Mouse (Mus musculus) brown adipose tissue, adult 24 weeks (tissue): ENCODE data around the gene Asic4. TPM values are rescaled to one million over a fixed set of nuclear protein-coding genes. Genes with fewer than 3 reads are reported as not detected.

ENCODE experiments used
- H3K27ac ChIP-seq: fragments of 200-500 bp; replicated peaks from 2 replicates; pipeline ENCODE4 v1.5.1; 2012; ENCODE audit warnings: low read depth, mild to moderate bottlenecking, low read length
- H3K4me1 ChIP-seq: fragments of 200-500 bp; 2 replicates; pipeline ENCODE4 v1.6.1; 2012; ENCODE audit warnings: low read length, mixed read lengths; ENCODE audit not compliant: control insufficient read depth, insufficient read depth, insufficient read length
- H3K4me3 ChIP-seq: fragments of 200-500 bp; 2 replicates; pipeline ENCODE4 v1.5.1; 2012; ENCODE audit warnings: low read depth, mild to moderate bottlenecking, low read length, moderate library complexity; ENCODE audit not compliant: insufficient read depth
- polyA plus RNA-seq: library from polyadenylated mRNA; stranded (reverse); fragments of >200 nt; gene quantifications from 2 replicates; pipeline ENCODE4 v1.2.4, GENCODE M21; 2012; ENCODE audit not compliant: missing spikeins, insufficient read depth, insufficient read length

The Asic4 gene
- polyA plus RNA-seq, 1 experiment = not detected

DNA sequence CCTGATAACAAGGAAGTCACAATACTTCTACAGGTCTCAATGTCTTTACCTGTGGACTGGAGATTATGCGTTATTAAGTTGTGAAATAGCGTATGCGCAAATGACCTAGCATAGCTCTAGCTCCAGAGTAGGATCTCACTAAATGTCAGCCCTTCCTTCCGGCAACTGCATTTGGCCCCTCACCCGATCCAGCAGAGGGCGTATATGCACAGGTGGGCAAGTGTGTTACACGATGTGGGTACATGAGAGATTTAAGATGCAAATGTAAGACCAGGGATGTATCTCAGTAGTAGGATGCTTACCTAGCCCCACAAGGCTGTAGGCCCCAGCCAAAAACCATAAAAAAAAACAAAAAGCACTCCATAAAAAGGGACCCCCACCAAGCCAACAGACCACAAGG, 49.2 kb downstream of the Asic4 start:
- Histone ChIP-seq H3K4me1 (no peaks in the 10 kb centered on the region), H3K4me3 (no peak overlapping the region), H3K27ac (no peak overlapping the region)

- Histone ChIP-seq H3K4me1 (no peaks in the 10 kb centered on the region), H3K4me3 (no peak overlapping the region), H3K27ac (no peak overlapping the region)
Observed at GRCm38 (mm10) chr1:75501905-75502304, 51.7 kb downstream of the Asic4 start.

GRCm38 (mm10) chr1:75502945-75503650, 52.9 kb downstream of the Asic4 start:
- H3K27ac ChIP-seq = no peak overlapping the region
- no peaks in the 10 kb centered on the region for H3K4me1 ChIP-seq
- H3K4me3 ChIP-seq = no peak overlapping the region

- Histone ChIP-seq H3K4me1 (no peaks in the 10 kb centered on the region), H3K27ac (no peak overlapping the region), H3K4me3 (no peak overlapping the region)
Observed at GRCm38 (mm10) chr1:75503651-75503980, 53.4 kb downstream of the Asic4 start.

DNA sequence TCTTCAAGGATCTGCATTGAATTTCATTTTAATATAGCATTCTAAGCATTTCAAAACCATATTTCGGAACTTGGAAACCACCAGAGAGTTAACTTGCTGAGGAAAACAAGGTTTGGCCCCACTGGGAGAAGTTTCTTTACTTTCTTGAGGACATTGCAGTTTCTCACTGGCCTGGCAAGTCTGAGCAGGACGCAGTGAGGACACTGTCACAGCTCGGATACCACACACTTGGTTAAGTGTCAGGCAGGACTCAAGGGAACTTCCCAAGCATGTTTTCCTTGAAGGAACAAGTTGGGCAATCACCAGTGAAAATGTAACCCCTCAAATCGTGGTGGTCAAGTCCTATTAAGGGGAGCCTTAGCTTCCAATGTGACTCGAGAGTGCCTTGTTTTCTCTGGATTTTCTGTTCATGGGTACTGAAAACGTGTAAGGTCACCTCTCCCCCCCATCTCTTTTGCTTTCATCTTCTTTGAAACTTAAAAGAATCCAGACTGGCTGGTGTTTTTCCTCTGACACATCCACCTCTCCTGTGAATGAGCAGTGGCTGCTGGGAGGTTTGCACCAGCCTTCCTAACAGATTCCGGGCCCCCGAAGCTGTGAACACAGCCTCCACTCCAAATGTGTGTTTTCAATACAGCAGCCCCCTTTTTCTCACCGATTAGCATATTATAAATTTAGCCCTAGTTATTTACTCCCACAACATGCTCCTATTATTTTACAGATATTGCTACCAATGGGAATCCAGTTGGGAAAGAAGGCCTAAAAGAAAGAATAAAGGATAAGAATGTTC, 54.2 kb downstream of the Asic4 start:
- H3K4me3 ChIP-seq = no peak overlapping the region
- H3K27ac ChIP-seq = no peak overlapping the region
- H3K4me1 ChIP-seq = no peaks in the 10 kb centered on the region

- H3K4me3 ChIP-seq = peak overlapping the region; percentile 55
- H3K27ac ChIP-seq = no peak overlapping the region
- H3K4me1 ChIP-seq = no peaks in the 10 kb centered on the region
Observed at GRCm38 (mm10) chr1:75505159-75505955, 55.1 kb downstream of the Asic4 start.

- Histone ChIP-seq H3K27ac (no peak within 1 kb of the TSS), H3K4me1 (no peaks in the 10 kb centered on the region), H3K4me3 (peak within 1 kb of the TSS; percentile 55)
Observed at GRCm38 (mm10) chr1:75505956-75506831, 56.0 kb downstream of the Asic4 start, which contains the start of gene Obsl1. Gene Obsl1, minus strand, starts transcription at chr1:75506452.

GRCm38 (mm10) chr1:75507006-75507405, 56.8 kb downstream of the Asic4 start, which contains the start of gene Inha:
Gene Inha, plus strand, starts transcription at chr1:75507077.
- Histone ChIP-seq H3K4me3 (peak within 1 kb of the TSS; percentile 55), H3K4me1 (no peaks in the 10 kb centered on the region), H3K27ac (no peak within 1 kb of the TSS)

- Histone ChIP-seq H3K27ac (no peak overlapping the region), H3K4me1 (no peaks in the 10 kb centered on the region), H3K4me3 (no peak overlapping the region)
Observed at GRCm38 (mm10) chr1:75509586-75509985, 59.4 kb downstream of the Asic4 start.

DNA sequence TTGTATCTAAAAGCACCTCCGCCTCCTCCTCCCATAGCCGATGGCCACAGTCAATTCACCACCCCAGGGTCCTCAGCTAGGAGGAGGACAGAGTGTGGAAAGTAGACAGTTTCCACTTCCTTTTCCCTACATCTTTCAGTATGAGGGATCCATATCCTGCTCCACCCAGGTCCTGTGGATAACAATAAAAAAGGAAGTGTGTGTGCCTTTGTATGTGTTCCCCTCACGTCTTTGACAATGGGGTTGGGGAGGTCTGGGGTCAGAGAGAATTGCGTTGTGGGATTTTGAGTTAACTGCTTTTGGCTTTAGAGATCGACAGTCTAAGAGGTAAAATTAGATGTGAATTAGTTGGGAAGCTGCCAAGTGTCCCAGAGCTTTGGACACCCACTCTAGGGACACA, 59.9 kb downstream of the Asic4 start:
- Histone ChIP-seq H3K4me1 (no peaks in the 10 kb centered on the region), H3K27ac (no peak overlapping the region), H3K4me3 (no peak overlapping the region)

DNA sequence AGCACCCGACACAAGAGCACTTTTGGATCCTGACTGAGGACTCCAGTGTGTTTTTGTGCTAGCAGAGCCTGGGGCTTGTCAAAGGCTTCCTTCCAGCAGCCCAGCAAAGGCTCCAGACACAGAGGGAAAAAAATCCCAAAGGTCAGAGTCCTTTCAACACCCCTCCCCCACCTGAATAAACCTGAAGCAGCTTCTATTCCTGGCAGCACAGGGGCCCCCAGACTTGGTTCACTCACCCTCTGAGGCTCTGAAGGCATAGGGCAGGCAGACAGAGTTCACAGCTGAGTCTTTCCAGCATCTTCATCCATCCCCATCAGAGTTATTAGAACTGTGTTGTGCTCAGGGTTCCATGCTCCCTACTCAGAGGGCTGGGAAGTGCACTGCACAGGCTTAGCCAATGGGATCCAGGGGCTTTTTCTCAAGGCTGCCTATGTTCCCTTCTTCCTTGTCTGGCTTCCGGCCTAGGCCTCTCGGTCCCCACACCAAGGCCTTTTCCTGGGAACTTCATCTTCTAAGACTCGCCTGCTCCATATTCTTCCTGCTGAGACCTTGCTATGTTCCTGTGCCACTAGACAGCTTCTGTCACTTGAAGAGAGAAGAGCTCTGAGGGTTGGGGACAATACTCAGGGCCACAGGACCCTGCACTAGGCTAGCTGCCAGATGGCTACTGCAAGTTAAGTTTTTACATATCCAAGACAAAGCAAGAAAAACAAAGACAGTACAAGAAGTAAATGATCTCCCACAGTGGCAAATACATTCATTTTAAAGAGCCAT, 61.4 kb downstream of the Asic4 start:
- Histone ChIP-seq H3K4me3 (no peak overlapping the region), H3K4me1 (no peaks in the 10 kb centered on the region), H3K27ac (no peak overlapping the region)

GRCm38 (mm10) chr1:75512550-75512949, 62.3 kb downstream of the Asic4 start:
- H3K4me3 ChIP-seq = no peak overlapping the region
- H3K27ac ChIP-seq = no peak overlapping the region
- no peaks in the 10 kb centered on the region for H3K4me1 ChIP-seq

DNA sequence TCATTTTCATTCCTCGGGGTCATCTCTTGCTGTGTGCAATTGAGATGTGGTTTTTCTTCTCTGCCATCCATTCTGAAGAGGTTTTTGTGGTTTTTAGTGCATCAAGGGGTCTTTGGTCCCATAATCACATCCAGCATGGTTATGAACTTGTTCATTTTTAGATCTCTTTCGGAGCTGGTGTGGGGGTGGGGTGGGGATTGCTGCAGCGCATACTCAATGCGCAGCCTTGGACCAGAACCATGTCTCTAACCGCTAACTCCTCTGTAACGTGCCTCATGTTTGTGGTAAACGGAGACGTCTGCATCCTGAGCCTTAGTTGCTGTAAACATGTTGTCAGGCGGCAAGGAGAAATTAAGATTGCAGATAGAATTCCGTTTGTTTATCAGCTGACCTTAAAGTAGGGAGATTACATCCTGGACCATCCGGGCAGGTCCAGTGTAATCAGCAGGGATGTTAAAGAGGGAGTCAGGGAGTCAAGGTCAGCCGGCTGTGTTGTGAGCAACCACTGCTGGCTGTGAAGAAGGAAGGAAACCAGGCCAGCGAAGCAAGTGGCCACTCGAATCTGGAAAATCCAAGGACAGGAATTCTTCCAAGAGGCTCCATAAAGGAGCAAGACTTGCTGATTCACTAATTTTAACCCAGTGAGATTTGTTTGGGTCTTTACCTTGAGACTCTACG, 66.6 kb downstream of the Asic4 start:
- Histone ChIP-seq H3K4me1 (no peaks in the 10 kb centered on the region), H3K27ac (no peak overlapping the region), H3K4me3 (no peak overlapping the region)
